Mouse (Mus musculus) hindbrain, embryonic 16.5 days (tissue): ENCODE results near the gene Il9r. TPM values are rescaled to one million over a fixed set of nuclear protein-coding genes. Genes with fewer than 3 reads are reported as not detected.
A peak's percentile ranks its signal among the peaks of the same experiment; 100 is the strongest.

Experiments
- ATAC-seq: fragments of 200-750 bp; cut with Nextera tagmentation; 2 replicates; pipeline ENCODE4 v1.8.0; 2017; ENCODE audit warnings: moderate TSS enrichment, moderate library complexity
- H3K27ac ChIP-seq: fragments of 300-500 bp; sonication (generic); 2 replicates; pipeline ENCODE4 v1.5.1; 2014; ENCODE audit warnings: low read depth, mild to moderate bottlenecking, control low read depth, low read length, moderate library complexity
- H3K27me3 ChIP-seq: fragments of 300-500 bp; sonication (generic); replicated peaks from 2 replicates; pipeline ENCODE4 v1.6.1; 2014; ENCODE audit warnings: low read length; ENCODE audit not compliant: control insufficient read depth, insufficient read depth
- H3K36me3 ChIP-seq: fragments of 300-500 bp; sonication (generic); 2 replicates; pipeline ENCODE4 v1.6.1; 2014; ENCODE audit warnings: mild to moderate bottlenecking, low read length, moderate library complexity, mixed read lengths; ENCODE audit not compliant: control insufficient read depth, insufficient read depth
- H3K4me1 ChIP-seq: fragments of 300-500 bp; sonication (generic); 2 replicates; pipeline ENCODE4 v1.6.1; 2014; ENCODE audit warnings: low read depth, low read length; ENCODE audit not compliant: control insufficient read depth, insufficient read depth
- H3K4me2 ChIP-seq: fragments of 300-500 bp; sonication (generic); 2 replicates; pipeline ENCODE4 v1.6.1; 2014; ENCODE audit warnings: mild to moderate bottlenecking, low read length, control low read depth, moderate library complexity
- H3K4me3 ChIP-seq: fragments of 300-500 bp; sonication (generic); 2 replicates; pipeline ENCODE4 v1.5.1; 2014; ENCODE audit warnings: mild to moderate bottlenecking, low read length, control low read depth, moderate library complexity
- H3K9ac ChIP-seq: fragments of 300-500 bp; sonication (generic); 2 replicates; pipeline ENCODE4 v1.6.1; 2014; ENCODE audit warnings: low read depth, mild to moderate bottlenecking, control low read depth, low read length, moderate library complexity
- H3K9me3 ChIP-seq: fragments of 300-500 bp; sonication (generic); 2 replicates; pipeline ENCODE4 v1.6.1; 2014; ENCODE audit warnings: mild to moderate bottlenecking, low read length, moderate library complexity; ENCODE audit not compliant: control insufficient read depth
- WGBS: fragments of 180-500 bp; shearing (Covaris S2); extraction: QIAGEN DNeasy Blood & Tissue Kit; methylation state at CpG from one replicate; pipeline ENCODE4 v1.1.7; 2014; 5-methylcytosine and 5-hydroxymethylcytosine counted together
- polyA plus RNA-seq: library from polyadenylated mRNA; unstranded; fragments of >200 nt; fragmentation: Nextera tagmentation; extraction: Ambion mirVana; gene quantifications from 2 replicates; pipeline ENCODE4 v1.2.1, GENCODE M21; 2015

Il9r gene
- polyA plus RNA-seq, 1 experiment from 2014 or later, result not detected

DNA sequence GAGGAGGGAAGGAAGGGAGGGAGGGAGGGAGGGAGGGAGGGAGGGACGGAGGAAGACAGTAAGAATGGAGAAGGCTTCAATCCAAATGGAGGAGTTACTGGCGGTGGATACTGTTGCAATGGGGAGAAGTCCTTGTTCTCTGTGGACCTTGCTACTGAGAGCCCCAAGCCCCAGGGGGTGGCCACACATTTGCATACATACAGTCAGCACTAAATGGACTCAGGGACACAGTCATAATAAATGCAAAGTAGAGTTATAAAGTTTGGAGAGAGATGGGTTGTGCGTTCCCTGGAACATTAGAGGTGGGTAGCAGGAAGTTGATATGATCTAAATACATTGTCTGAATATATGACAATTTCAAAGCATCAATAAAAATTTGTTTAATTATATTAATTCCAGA lies 14.0 kb downstream of the Il9r start:
- WGBS, result 79% methylated on average over 3 of the region's 3 CpGs
- H3K9ac ChIP-seq, result no peak overlapping the region
- no peaks in the 10 kb centered on the region for H3K27me3 ChIP-seq
- H3K4me1 ChIP-seq, result no peaks in the 10 kb centered on the region; the same call in 1 of the 2 replicates
- H3K4me2 ChIP-seq, result no peak overlapping the region
- H3K36me3 ChIP-seq, result no peaks in the 10 kb centered on the region
- H3K4me3 ChIP-seq, result no peak overlapping the region
- no peak for ATAC-seq
- H3K9me3 ChIP-seq, result no peaks in the 10 kb centered on the region
- H3K27ac ChIP-seq, result no peak overlapping the region

DNA sequence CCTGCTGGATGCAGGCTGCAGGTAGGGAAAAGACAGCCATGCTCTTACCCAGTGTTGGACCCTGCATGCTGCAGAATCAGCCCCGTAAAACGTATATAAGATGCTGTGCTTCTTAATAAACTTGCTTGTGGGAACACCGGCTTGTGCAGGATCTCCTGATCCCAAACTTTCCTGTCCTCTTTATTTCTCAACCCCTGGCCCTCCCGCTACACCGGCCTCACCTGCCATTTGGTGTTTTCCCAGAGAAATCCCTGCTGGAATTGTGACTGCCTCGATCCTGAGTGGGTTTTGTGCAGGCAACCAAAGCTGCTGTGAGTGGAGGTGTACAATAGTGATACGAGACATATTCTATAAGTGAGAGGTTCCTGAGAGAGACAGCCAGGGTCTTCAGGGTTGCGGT lies 15.6 kb downstream of the Il9r start:
- Histone ChIP-seq H3K9me3 (no peaks in the 10 kb centered on the region), H3K4me1 (no peaks in the 10 kb centered on the region), H3K36me3 (no peaks in the 10 kb centered on the region), H3K9ac (no peak overlapping the region), H3K27me3 (no peaks in the 10 kb centered on the region), H3K27ac (no peak overlapping the region), H3K4me2 (no peak overlapping the region), H3K4me3 (no peak overlapping the region)
- ATAC-seq, result no peak
- 90% methylated on average over 8 of the region's 8 CpGs for WGBS

DNA sequence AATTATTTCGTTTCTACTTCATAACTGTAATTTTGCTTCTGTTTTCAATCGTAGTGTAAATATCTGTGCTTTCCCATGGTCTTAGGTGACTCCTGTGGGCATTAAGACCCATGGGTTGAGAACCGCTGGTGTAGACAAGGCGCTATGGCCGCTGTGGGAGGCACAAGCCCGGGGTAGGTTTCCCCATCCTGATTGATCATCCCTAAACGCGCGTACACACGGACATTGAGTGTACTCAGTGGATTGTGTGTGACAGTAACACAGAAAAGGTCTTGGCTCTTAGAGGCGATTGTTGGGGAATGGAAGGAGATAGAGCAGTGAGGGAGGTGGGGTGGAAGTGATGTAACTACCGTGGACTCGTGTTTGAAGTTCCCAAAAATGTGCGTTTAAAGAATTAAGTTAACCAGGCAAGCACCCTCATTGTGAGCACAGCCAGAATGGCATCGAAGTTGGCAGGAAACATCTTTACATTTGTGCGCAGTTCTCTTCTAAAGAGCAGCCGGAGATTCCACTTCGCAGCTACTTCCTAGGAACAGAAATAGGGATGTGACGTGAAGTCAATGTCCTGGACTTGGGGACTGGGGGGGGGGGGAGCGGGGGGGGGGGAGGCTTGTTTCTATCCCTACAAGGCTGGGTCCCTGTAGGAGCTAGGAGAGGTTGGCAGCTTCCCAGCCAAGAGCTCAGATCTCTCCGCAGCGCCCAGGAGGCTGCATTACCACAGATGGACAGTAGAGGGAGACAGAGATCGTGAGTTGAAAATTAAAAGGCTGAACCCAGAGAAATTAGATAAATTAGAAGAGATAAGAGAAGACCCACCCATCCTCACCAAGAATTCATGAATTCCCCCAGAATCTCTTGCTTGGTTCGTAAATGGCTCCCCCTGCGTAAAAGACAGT lies 17.9 kb downstream of the Il9r start:
- Histone ChIP-seq H3K27me3 (no peaks in the 10 kb centered on the region), H3K4me2 (peak overlapping the region; percentile 40), H3K9ac (no peak overlapping the region), H3K4me1 (no peaks in the 10 kb centered on the region), H3K36me3 (no peaks in the 10 kb centered on the region), H3K4me3 (no peak overlapping the region), H3K9me3 (no peaks in the 10 kb centered on the region), H3K27ac (no peak overlapping the region)
- 48% methylated on average over 24 of the region's 25 CpGs for WGBS
- ATAC-seq, result peak; percentile 72

DNA sequence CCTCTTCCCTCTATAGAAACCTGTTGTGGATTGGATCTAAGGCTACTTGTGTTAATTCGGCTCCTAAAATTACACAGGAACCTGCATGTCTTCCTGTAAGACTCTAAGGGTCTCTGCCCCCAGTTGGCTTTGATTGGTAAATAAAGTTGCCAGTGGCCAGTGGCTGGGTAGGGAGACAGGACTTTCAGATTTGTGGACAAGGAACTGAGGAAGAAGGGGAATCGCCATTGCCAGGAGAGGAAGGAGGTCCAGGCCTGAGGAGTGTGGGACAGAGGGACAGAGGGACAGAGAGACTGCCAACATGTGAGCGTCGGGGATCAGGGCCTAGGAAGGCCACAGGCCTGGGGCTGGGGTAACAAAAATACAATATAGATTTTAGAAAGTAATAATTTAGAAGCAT lies 18.8 kb downstream of the Il9r start:
- no peaks in the 10 kb centered on the region for H3K9me3 ChIP-seq
- H3K4me2 ChIP-seq, result no peak overlapping the region
- no peaks in the 10 kb centered on the region for H3K36me3 ChIP-seq
- WGBS, result 83% methylated on average over 4 of the region's 4 CpGs
- H3K4me1 ChIP-seq, result no peaks in the 10 kb centered on the region
- ATAC-seq, result no peak
- no peak overlapping the region for H3K9ac ChIP-seq
- H3K27ac ChIP-seq, result no peak overlapping the region
- no peaks in the 10 kb centered on the region for H3K27me3 ChIP-seq
- no peak overlapping the region for H3K4me3 ChIP-seq

DNA sequence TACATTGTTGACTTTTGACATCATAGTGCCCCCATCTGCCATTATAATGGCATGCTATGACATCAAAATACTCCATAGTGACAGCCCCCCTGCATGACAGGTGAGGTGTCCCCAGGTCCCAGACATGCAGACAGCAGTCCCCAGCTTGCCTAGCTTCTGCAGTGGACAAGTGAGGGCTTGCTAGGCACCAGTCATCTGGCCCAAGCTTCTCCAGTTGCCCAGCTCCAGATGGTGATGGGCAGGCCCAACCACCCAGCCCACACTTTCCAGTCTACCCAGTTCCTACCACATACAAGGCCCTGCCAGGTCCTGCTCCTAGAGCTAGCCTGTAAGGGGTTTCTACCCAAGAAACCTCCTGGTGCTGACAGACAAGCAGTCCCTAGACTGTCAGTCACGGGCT lies 21.6 kb downstream of the Il9r start:
- Histone ChIP-seq H3K4me2 (no peak overlapping the region), H3K4me1 (no peaks in the 10 kb centered on the region), H3K9me3 (no peaks in the 10 kb centered on the region), H3K27me3 (no peaks in the 10 kb centered on the region), H3K27ac (no peak overlapping the region), H3K36me3 (no peaks in the 10 kb centered on the region), H3K9ac (no peak overlapping the region), H3K4me3 (no peak overlapping the region)
- no peak for ATAC-seq
- 82% methylated on average over 1 of the region's 1 CpGs for WGBS

DNA sequence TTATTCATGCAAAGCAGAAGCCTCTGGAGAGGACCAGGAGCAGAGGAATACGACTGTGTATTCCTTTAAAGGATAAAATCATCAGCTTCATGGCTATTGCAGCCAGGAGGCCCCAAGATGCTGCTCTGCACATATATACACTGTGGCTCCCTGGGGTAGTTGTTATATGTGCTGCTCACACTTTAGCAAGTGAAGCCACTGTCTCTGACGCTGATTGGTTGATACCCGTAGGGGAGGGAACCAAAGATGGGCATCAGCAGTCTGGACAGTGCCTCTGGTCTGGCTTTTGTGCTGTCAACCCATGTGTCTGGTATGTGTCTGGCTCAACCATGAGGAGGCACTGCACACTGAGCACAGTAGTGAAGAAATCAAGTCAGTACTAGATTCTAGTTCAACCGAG lies 33.4 kb downstream of the Il9r start:
- ATAC-seq, result no peak

DNA sequence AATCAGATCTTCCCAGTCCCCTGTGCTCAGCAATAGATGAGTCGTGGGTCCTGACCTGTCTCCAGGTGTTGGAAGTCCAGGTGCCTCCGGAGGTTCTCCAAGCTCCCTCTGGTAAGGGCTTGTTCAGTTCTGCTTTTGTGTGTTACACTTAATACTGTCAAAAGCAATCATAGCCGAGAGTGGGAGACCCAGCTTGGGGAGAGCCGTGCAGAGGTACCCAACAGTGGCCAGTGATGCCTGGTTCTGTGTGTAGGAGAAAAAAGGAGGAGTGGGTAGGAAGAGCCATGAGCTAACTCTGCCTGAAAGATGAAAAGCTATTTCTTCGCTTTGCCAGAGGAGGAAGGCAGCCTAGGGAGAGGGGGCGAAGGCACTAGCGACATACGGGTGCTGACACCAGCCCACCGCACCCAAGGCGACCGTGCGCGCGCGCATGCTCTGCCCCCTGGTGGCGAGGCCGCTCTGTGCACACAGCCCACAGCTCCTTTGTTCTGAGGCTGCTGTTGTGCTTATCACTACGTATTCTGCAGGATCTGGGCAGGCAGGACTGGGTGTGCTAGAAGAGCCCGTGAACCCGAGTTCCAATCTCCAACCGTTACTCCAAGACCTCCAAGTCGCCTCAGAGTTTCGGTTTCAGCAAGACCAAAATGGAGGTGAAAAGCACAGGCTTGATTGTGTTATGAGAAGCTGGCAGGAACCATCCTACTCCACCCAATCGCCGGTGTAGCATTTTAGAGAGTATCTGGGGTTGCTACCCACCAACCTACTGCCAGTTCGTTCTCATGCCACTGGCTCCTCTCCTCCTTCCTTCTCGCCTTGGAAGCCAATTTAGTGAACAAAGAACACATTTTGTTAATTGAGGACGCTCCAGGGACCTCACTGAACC lies 37.9 kb downstream of the Il9r start:
- Histone ChIP-seq H3K9me3 (no peaks in the 10 kb centered on the region), H3K27me3 (no peaks in the 10 kb centered on the region), H3K4me1 (peaks cover 19% of the 10 kb centered on the region), H3K4me2 (peak overlapping the region; percentile 61), H3K4me3 (peak overlapping the region; percentile 21), H3K9ac (peak overlapping the region; percentile 65), H3K36me3 (no peaks in the 10 kb centered on the region), H3K27ac (peak overlapping the region; percentile 90)
- peak; percentile 92 for ATAC-seq
- WGBS, result 12% methylated on average over 28 of the region's 28 CpGs

More for the DNA sequence above, 33.4 kb downstream of the Il9r start:
- Histone ChIP-seq H3K4me1 (peaks cover 8% of the 10 kb centered on the region), H3K27ac (no peak overlapping the region), H3K27me3 (no peaks in the 10 kb centered on the region), H3K9ac (no peak overlapping the region), H3K4me3 (no peak overlapping the region), H3K9me3 (no peaks in the 10 kb centered on the region), H3K36me3 (no peaks in the 10 kb centered on the region), H3K4me2 (no peak overlapping the region)
- WGBS, result 76% methylated on average over 4 of the region's 4 CpGs

DNA sequence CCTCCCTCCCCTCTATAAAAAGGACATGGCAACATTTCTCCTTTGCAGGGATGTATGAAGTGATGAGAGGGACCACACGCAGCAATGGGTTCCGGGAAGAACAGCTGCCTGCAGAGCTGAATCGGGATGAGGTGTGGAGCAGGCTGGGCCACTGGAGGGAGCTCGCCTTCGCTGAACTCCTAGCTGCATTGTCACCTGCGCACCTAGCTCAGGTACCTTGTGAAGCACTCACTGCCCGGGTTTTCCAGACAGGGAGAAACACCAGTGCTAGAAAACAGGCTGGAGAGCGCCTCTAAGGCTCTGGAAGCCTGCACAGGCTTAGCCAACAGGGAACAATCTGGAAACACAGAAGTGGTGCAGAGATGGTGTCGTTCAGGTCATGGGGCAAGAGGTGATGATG lies 38.6 kb downstream of the Il9r start:
- peak overlapping the region; percentile 65; the same call in 1 of the 2 replicates for H3K9ac ChIP-seq
- H3K36me3 ChIP-seq, result no peaks in the 10 kb centered on the region
- peak overlapping the region; percentile 90 for H3K27ac ChIP-seq
- ATAC-seq, result peak; percentile 34
- no peaks in the 10 kb centered on the region for H3K27me3 ChIP-seq
- H3K4me1 ChIP-seq, result peaks cover 19% of the 10 kb centered on the region
- peak overlapping the region; percentile 21 for H3K4me3 ChIP-seq
- H3K4me2 ChIP-seq, result peak overlapping the region; percentile 61
- no peaks in the 10 kb centered on the region for H3K9me3 ChIP-seq
- WGBS, result 10% methylated on average over 9 of the region's 9 CpGs

DNA sequence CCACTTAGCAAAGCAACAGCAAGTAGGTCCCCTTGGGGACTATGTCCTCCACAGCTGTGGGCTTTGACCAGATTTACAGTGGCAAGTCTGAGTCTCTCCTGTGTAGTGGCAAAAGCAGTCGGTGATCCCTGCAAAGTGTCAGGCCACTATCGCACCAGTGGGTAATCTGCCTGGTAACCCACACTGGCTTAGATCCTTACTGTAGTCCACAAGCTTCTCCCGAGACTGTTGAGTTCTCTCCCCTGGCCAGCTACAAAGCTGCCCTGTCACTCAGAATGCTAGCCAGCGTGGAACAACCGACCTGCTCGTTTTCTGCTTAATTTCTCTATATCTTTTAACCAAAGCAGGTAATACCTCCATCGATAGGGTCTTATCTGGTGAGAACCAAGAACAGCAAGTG lies 39.7 kb downstream of the Il9r start:
- Histone ChIP-seq H3K36me3 (no peaks in the 10 kb centered on the region), H3K9me3 (no peaks in the 10 kb centered on the region), H3K9ac (no peak overlapping the region), H3K4me2 (no peak overlapping the region), H3K4me1 (peaks cover 19% of the 10 kb centered on the region), H3K27ac (no peak overlapping the region), H3K27me3 (no peaks in the 10 kb centered on the region), H3K4me3 (no peak overlapping the region)
- ATAC-seq, result no peak
- WGBS, result 70% methylated on average over 7 of the region's 7 CpGs
